Mouse (Mus musculus): ENCODE measurements around the gene Mbd3.

The Mbd3 gene

GRCm38 (mm10) chr10:80342749-80343424 lies 56.5 kb downstream of the Mbd3 start:
- peak in 1 of 2 experiments; percentile 44 for DNase-seq (ENCODE audit: low spot score in 2 of 2)
